In the genomic region with DNA sequence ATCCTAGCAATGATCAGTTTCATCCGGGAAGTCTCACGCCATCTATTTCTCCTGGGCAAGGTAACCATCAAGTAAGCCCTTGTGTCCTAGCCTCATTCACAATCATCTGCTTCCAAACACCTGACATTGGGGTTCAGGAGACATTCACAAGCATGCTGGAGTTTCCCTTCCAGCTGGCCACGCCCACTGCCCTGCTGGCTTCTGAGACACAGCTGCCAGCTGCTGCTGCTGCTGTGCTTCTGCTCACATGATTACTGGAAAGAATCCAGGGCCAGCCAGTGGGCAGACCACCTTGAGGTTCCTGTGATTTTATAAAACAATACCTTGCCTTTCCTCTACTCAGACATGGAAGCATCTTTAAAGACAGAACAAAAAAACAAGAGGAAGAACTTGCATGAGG, we compare ENCODE assay signal across 27 mouse cellular contexts.
DNase-seq lines count a peak whose midpoint lies in the region; ATAC-seq and TF ChIP-seq lines count a peak whose summit lies in the region.
"Had no signal": no experiment of that assay in that cellular context is flagged by ENCODE, and none has a peak within 500 bp of the region (broad histone marks: within the 10 kb centered on the region; RNA-seq: fewer than 3 reads in every experiment).

No protein-coding gene starts in this region.

- H3K4me2 ChIP-seq in limb, embryonic 14.5 days (replicated peaks; ENCODE audit: low read depth, low read length, severe bottlenecking) = no peak overlapping the region
- H3K4me2 ChIP-seq in CH12.LX (ENCODE audit: insufficient read depth, low read depth, poor library complexity, severe bottlenecking) = no peak overlapping the region
- H3K4me2 ChIP-seq: embryonic facial prominence, embryonic 12.5 days; embryonic facial prominence, embryonic 15.5 days; forebrain, embryonic 12.5 days; forebrain, embryonic 15.5 days had no signal

- in situ Hi-C loops in CH12.LX (cut with MboI; ENCODE audit: low pct_ligation_motif_present, low pct_unique_long_range_greater_than_20kb, low sequenced_read_pairs) = no loop called here

- dilution Hi-C loops in CH12.LX (cut with MboI; ENCODE audit: extremely low pct_ligation_motif_present, extremely low pct_unique_long_range_greater_than_20kb, low sequenced_read_pairs) = no loop called here

- no peak; the same call in 1 of the 2 replicates for TF ChIP-seq RAD21 in CH12.LX (IDR thresholded peaks at IDR 0.05; ENCODE audit: low read depth, low read length)

- no peak overlapping the region for H3K9ac ChIP-seq in limb, embryonic 14.5 days (ENCODE audit: low read depth, low read length, severe bottlenecking)
- no peak overlapping the region for H3K9ac ChIP-seq in CH12.LX (ENCODE audit: insufficient read depth, low read depth)
- H3K9ac ChIP-seq: embryonic facial prominence, embryonic 12.5 days; embryonic facial prominence, embryonic 15.5 days; forebrain, embryonic 12.5 days; forebrain, embryonic 15.5 days; forebrain, postnatal 0 days had no signal

- H3K27ac ChIP-seq in limb, embryonic 14.5 days (replicated peaks; ENCODE audit: low read depth, low read length) = no peak overlapping the region
- H3K27ac ChIP-seq in limb, embryonic 10.5 days = no peak overlapping the region
- no peak overlapping the region for H3K27ac ChIP-seq in CH12.LX (ENCODE audit: insufficient read depth, low read depth)
- H3K27ac ChIP-seq: embryonic facial prominence, embryonic 12.5 days; embryonic facial prominence, embryonic 15.5 days; forebrain, embryonic 10.5 days; forebrain, embryonic 12.5 days; forebrain, embryonic 15.5 days had no signal

- H3K36me3 ChIP-seq in limb, embryonic 14.5 days (ENCODE audit: control insufficient read depth, insufficient read depth, low read length) = peaks cover 63% of the 10 kb centered on the region
- H3K36me3 ChIP-seq in limb, embryonic 10.5 days = peaks cover 88% of the 10 kb centered on the region
- H3K36me3 ChIP-seq in CH12.LX (replicated peaks in 1 of 2; ENCODE audit: control insufficient read depth in 1 of 2, insufficient read depth in 1 of 2, low read length in 1 of 2) = peaks cover 76 to 100% of the 10 kb centered on the region in 2 experiments

- 90% methylated on average over 3 of the region's 3 CpGs for whole genome bisulfite sequencing in limb, embryonic 14.5 days
- WGBS in limb, embryonic 10.5 days = 96% methylated on average over 3 of the region's 3 CpGs

- no peaks in the 10 kb centered on the region for H3K27me3 ChIP-seq in limb, embryonic 14.5 days (ENCODE audit: control insufficient read depth, insufficient read depth, low read length)
- no peaks in the 10 kb centered on the region for H3K27me3 ChIP-seq in limb, embryonic 10.5 days (ENCODE audit: low read depth, poor library complexity, severe bottlenecking)
- H3K27me3 ChIP-seq in CH12.LX (replicated peaks) = no peaks in the 10 kb centered on the region
- H3K27me3 ChIP-seq: embryonic facial prominence, embryonic 12.5 days; embryonic facial prominence, embryonic 15.5 days; forebrain, embryonic 12.5 days; forebrain, embryonic 15.5 days; Patski had no signal

- TF ChIP-seq POLR2A in limb, embryonic 14.5 days (IDR thresholded peaks at IDR 0.05; ENCODE audit: borderline replicate concordance, extremely low read depth, insufficient read depth, insufficient read length) = no peak
- no peak for TF ChIP-seq POLR2A in CH12.LX (IDR thresholded peaks at IDR 0.05; ENCODE audit: low read depth, low read length)

- TF ChIP-seq EP300 in CH12.LX (IDR thresholded peaks at IDR 0.05; ENCODE audit: low read length) = peak; percentile 60

- no peaks in the 10 kb centered on the region for H3K79me2 ChIP-seq in CH12.LX (replicated peaks; ENCODE audit: control insufficient read depth, extremely low read depth, insufficient read depth, poor library complexity, severe bottlenecking)

- no peaks in the 10 kb centered on the region for H3K9me3 ChIP-seq in limb, embryonic 14.5 days (ENCODE audit: control insufficient read depth, low read length)
- no peaks in the 10 kb centered on the region for H3K9me3 ChIP-seq in limb, embryonic 10.5 days (replicated peaks)
- H3K9me3 ChIP-seq in CH12.LX (replicated peaks; ENCODE audit: low read length) = peaks cover 11% of the 10 kb centered on the region
- H3K9me3 ChIP-seq: embryonic facial prominence, embryonic 12.5 days; embryonic facial prominence, embryonic 15.5 days; forebrain, embryonic 10.5 days; forebrain, embryonic 12.5 days; forebrain, embryonic 15.5 days had no signal

- H3K4me3 ChIP-seq in limb, embryonic 14.5 days (replicated peaks; ENCODE audit: low read length) = no peak overlapping the region
- H3K4me3 ChIP-seq in limb, embryonic 10.5 days = no peak overlapping the region
- H3K4me3 ChIP-seq in CH12.LX (replicated peaks in 1 of 3; ENCODE audit: low read depth in 2 of 3, low read length in 2 of 3, poor library complexity in 1 of 3) = no peak overlapping the region
- H3K4me3 ChIP-seq: embryonic facial prominence, embryonic 12.5 days; embryonic facial prominence, embryonic 15.5 days; erythroblast, embryonic 14.5 days; forebrain, embryonic 10.5 days; forebrain, embryonic 12.5 days; forebrain, embryonic 15.5 days had no signal

- ATAC-seq in limb, embryonic 14.5 days (ENCODE audit: low FRiP score, low read depth) = no peak
- ATAC-seq: activated CD4-positive, CD25-positive, alpha-beta regulatory T cell, adult 4 months; CD4-positive, CD25-positive, alpha-beta regulatory T cell, adult 4 months; forebrain, embryonic 15.5 days; forebrain, postnatal 0 days; Patski had no signal

- no peak for TF ChIP-seq CTCF in CH12.LX (conservative IDR thresholded peaks at IDR 0.05 in 1 of 2, IDR thresholded peaks at IDR 0.05 in 1 of 2; ENCODE audit: low read depth in 2 of 2, low read length in 2 of 2)

- no peaks in the 10 kb centered on the region for H3K4me1 ChIP-seq in limb, embryonic 14.5 days (ENCODE audit: control insufficient read depth, insufficient read depth, low read length)
- H3K4me1 ChIP-seq in limb, embryonic 10.5 days = no peaks in the 10 kb centered on the region
- H3K4me1 ChIP-seq in CH12.LX (ENCODE audit: control insufficient read depth in 1 of 2, insufficient read depth in 2 of 2) = peaks cover 0 to 21% of the 10 kb centered on the region in 2 experiments; a peak in 2 of 4 replicates
- H3K4me1 ChIP-seq: embryonic facial prominence, embryonic 12.5 days; embryonic facial prominence, embryonic 15.5 days; forebrain, embryonic 15.5 days had no signal

- peak; percentile 15 for DNase-seq in limb, embryonic 14.5 days (ENCODE audit: low spot score)
- no peak for DNase-seq in limb, embryonic 10.5 days (ENCODE audit: low spot score)
- DNase-seq in CH12.LX (ENCODE audit: extremely low read depth) = no peak
- peak; percentile 26 for DNase-seq in induced T-regulatory cell, adult 2 months (ENCODE audit: low read depth)
- no peak for DNase-seq in gastrocnemius, adult 8-10 months (ENCODE audit: low spot score in 2 of 2)
- no peak for DNase-seq in cerebellum, postnatal 36 days
- DNase-seq in left cerebral cortex, adult 8-10 months (ENCODE audit: low spot score in 2 of 2) = no peak
- DNase-seq: adrenal gland, adult 8-10 months; adrenal gland, postnatal 14 days; adrenal gland, postnatal 36 days; B cell, adult 2 months; cerebellum, adult 11-12 months; cerebellum, adult 2 months; cerebellum, adult 9-10 months; cerebellum, postnatal 10 days; cerebellum, postnatal 25 days; embryo, embryonic 11 days; forebrain, postnatal 0 days had no signal

TF ChIP-seq in CH12.LX, 34 proteins besides CTCF, POLR2A, EP300 and RAD21:
- no peak for TF ChIP-seq RCOR1 (conservative IDR thresholded peaks at IDR 0.05; ENCODE audit: low read depth, low read length)
- peak; percentile 58 for TF ChIP-seq ETS1 (conservative IDR thresholded peaks at IDR 0.05; ENCODE audit: low read depth, low read length)
- TF ChIP-seq BHLHE40 (IDR thresholded peaks at IDR 0.05; ENCODE audit: low read depth, low read length) = peak; percentile 62
- no peak for TF ChIP-seq USF2 (conservative IDR thresholded peaks at IDR 0.05; ENCODE audit: low read depth, low read length)
- TF ChIP-seq CHD1 (IDR thresholded peaks at IDR 0.05; ENCODE audit: low read depth, low read length) = no peak
- TF ChIP-seq SIN3A (IDR thresholded peaks at IDR 0.05; ENCODE audit: low read length) = peak; percentile 46; the same call in 1 of the 2 replicates
- TF ChIP-seq POLR2AphosphoS2 (IDR thresholded peaks at IDR 0.05; ENCODE audit: low read depth, low read length) = no peak
- peak; percentile 25; the same call in 1 of the 2 replicates for TF ChIP-seq TCF12 (IDR thresholded peaks at IDR 0.05; ENCODE audit: low read depth, low read length)
- TF ChIP-seq ZMIZ1 (IDR thresholded peaks at IDR 0.05; ENCODE audit: low read depth, low read length) = no peak

Comparison
In these comparisons a context has a peak if more than half of its experiments do, and no peak if none do; other contexts are left out.
1. DNase-seq: peak in limb, embryonic 14.5 days (single experiment) and induced T-regulatory cell, adult 2 months (single experiment); none in limb, embryonic 10.5 days (single experiment), CH12.LX (single experiment), gastrocnemius, adult 8-10 months (0 of 2), cerebellum, postnatal 36 days (0 of 2) and left cerebral cortex, adult 8-10 months (0 of 2).